Mouse (Mus musculus): Measurements from ENCODE around the gene Arpc5. TPM values are rescaled to one million over a fixed set of nuclear protein-coding genes. Genes with fewer than 3 reads are reported as not detected.

Arpc5 gene
- 31.3 and 71.2 TPM in 2 replicates for polyA plus RNA-seq (2012; rRNA removed)
- polyA plus RNA-seq (2014; fragmentation: Nextera tagmentation; extraction: Ambion mirVana), result 156 and 162 TPM in 2 replicates

DNA sequence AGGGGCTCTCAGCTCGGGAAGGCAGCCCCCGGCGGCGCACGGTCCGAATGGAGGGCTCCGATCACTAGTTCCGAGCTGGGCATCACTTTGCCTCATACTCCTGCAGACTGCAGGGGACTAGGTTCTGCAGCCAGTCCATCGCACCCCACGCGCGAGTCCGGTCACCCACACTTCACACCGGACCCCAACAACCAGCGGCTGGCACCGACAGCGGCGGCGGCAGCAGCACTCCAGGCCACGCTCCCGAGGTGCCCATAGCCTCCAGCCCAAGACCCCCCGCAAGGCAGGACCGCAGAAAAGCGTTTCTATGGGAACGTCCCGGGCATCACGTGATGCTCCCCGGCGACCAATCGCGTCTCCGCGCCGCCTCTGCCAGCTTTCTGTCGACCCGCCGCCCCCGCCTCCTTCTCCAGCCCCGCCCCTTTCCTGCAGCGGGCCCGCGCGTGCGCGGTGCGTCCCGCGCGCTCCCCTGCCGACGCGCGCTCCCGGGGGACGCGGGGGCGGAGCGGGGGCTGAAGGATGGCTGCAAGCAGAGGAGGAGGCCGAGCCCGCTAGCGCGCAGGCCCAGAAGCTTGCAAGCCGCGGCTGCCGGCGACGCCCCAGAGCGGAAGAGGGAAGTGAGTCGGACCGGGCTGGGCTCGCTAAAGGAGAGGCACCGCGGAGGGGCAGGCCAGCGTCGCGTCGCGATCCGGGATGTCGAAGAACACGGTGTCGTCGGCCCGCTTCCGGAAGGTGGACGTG, at the start of gene Arpc5, which contains the start of gene Rgl1:
Gene Arpc5, plus strand, starts transcription at position 511 of the 741 bp plus-strand sequence.
Gene Rgl1, minus strand, starts transcription at position 320 of the 741 bp plus-strand sequence.
- Histone ChIP-seq H3K4me3 (ENCODE audit: insufficient read depth in 1 of 2, low read depth in 2 of 2, low read length in 2 of 2) (peak within 1 kb of the TSS; percentile 73 to 92), H3K4me1 (replicated peaks; ENCODE audit: control insufficient read depth in 2 of 2, insufficient read depth in 2 of 2, low read length in 1 of 2) (no peaks in the 10 kb centered on the region), H3K9me3 (ENCODE audit: control insufficient read depth, low read length) (no peaks in the 10 kb centered on the region), H3K27ac (peak within 1 kb of the TSS; percentile 78), H3K27me3 (ENCODE audit: control insufficient read depth, insufficient read depth, low read length) (peaks cover 16% of the 10 kb centered on the region), H3K4me2 (ENCODE audit: low read depth) (peak within 1 kb of the TSS; percentile 92), H3K36me3 (replicated peaks; ENCODE audit: control insufficient read depth, insufficient read depth, low read depth) (peaks cover 17% of the 10 kb centered on the region), H3K9ac (replicated peaks) (peak within 1 kb of the TSS; percentile 91)
- WGBS (ENCODE audit: insufficient replicate concordance), result under 1% methylated on average over 84 of the region's 86 CpGs
- DNase-seq (ENCODE audit: low read depth in 3 of 3, low spot score in 3 of 3) (peak; percentile 89 to 90 (median 90)), ATAC-seq (ENCODE audit: insufficient read depth) (peak; percentile 96)
- TF ChIP-seq CTCF (IDR thresholded peaks at IDR 0.05; ENCODE audit: low read depth) (no peak), EP300 (IDR thresholded peaks at IDR 0.05; ENCODE audit: low read depth) (no peak)

DNA sequence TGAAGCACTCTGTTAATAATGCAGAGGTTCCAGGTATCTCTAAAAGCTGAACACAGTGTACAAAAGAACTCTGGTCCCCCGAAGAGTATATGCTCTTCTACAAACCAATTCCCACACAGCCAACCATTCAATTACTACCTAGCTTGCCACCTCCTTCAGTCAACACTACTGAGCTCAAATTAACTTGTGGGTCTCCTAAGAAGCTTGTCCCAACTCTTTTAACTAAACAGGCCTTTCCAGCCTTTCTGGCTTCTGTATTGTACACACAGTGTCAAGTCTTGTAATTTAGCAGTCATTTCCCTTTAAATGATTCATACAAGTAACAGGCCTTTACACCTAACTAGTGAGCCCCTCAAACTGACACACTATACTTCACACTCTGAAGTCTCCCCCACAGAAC, 49.0 kb upstream of the Arpc5 start:
- H3K27me3 ChIP-seq (ENCODE audit: control insufficient read depth, insufficient read depth, low read length), result no peaks in the 10 kb centered on the region
- DNase-seq (ENCODE audit: low read depth in 3 of 3, low spot score in 3 of 3), result no peak
- no peak overlapping the region for H3K4me2 ChIP-seq (ENCODE audit: low read depth)
- no peaks in the 10 kb centered on the region for H3K36me3 ChIP-seq (replicated peaks; ENCODE audit: control insufficient read depth, insufficient read depth, low read depth)
- H3K4me1 ChIP-seq (replicated peaks; ENCODE audit: control insufficient read depth in 2 of 2, insufficient read depth in 2 of 2, low read length in 1 of 2), result peaks cover 0 to 3% of the 10 kb centered on the region in 2 experiments; a peak in 2 of 4 replicates
- TF ChIP-seq EP300 (IDR thresholded peaks at IDR 0.05; ENCODE audit: low read depth) (no peak), CTCF (IDR thresholded peaks at IDR 0.05; ENCODE audit: low read depth) (no peak)
- no peak overlapping the region for H3K4me3 ChIP-seq (ENCODE audit: insufficient read depth in 1 of 2, low read depth in 2 of 2, low read length in 2 of 2)
- no peaks in the 10 kb centered on the region for H3K9me3 ChIP-seq (ENCODE audit: control insufficient read depth, low read length)
- H3K9ac ChIP-seq (replicated peaks), result no peak overlapping the region
- WGBS (ENCODE audit: insufficient replicate concordance), result 58% methylated on average over 1 of the region's 1 CpGs
- ATAC-seq (ENCODE audit: insufficient read depth), result no peak
- H3K27ac ChIP-seq, result no peak overlapping the region

DNA sequence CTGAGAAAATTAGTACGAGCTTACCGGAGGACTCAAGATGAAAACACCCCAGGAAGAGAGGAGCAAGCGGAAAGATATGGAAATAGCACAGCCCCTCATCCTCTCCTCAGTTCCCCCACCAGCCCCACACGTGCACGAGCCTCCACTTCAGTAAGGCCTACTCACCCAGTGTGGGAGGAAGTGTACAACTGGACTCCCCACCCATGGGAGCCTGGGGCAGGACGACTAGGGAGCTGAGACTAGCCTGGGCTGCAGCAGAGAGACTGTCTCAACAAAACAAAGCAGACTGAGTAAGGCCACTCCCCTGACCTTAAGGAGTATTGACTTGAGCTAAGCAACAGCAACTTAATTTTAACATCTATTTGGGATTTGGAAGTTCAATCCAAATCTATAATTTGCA, 48.1 kb upstream of the Arpc5 start:
- Histone ChIP-seq H3K27me3 (ENCODE audit: control insufficient read depth, insufficient read depth, low read length) (no peaks in the 10 kb centered on the region), H3K36me3 (replicated peaks; ENCODE audit: control insufficient read depth, insufficient read depth, low read depth) (no peaks in the 10 kb centered on the region), H3K4me2 (ENCODE audit: low read depth) (no peak overlapping the region), H3K4me3 (ENCODE audit: insufficient read depth in 1 of 2, low read depth in 2 of 2, low read length in 2 of 2) (no peak overlapping the region), H3K27ac (no peak overlapping the region), H3K9ac (replicated peaks) (no peak overlapping the region), H3K9me3 (ENCODE audit: control insufficient read depth, low read length) (no peaks in the 10 kb centered on the region), H3K4me1 (replicated peaks; ENCODE audit: control insufficient read depth in 2 of 2, insufficient read depth in 2 of 2, low read length in 1 of 2) (peaks cover 0 to 3% of the 10 kb centered on the region in 2 experiments; a peak in 2 of 4 replicates)
- 33% methylated on average over 6 of the region's 6 CpGs for WGBS (ENCODE audit: insufficient replicate concordance)
- TF ChIP-seq CTCF (IDR thresholded peaks at IDR 0.05; ENCODE audit: low read depth) (no peak), EP300 (IDR thresholded peaks at IDR 0.05; ENCODE audit: low read depth) (no peak)
- DNase-seq (ENCODE audit: low read depth in 3 of 3, low spot score in 3 of 3), result no peak
- no peak for ATAC-seq (ENCODE audit: insufficient read depth)

DNA sequence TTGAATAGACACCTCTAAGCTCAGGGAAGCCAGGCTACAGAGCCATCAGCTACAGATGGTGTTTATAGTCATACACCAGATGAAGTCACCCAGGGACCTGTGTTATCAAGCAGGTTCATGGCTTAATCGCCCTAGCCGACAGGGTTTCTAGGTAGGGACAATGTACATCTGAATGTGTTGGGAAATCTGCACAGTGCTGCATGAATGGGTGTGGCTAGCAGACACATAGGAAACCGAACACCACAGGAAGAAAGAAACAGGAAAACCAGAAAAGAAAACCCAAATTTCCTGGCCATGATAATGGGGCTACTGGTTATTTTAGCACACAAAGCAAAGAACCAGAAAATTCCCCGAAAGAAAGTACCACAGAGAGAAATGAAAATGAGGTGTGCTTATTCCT, 45.4 kb upstream of the Arpc5 start:
- no peak for ATAC-seq (ENCODE audit: insufficient read depth)
- Histone ChIP-seq H3K9me3 (ENCODE audit: control insufficient read depth, low read length) (no peaks in the 10 kb centered on the region), H3K4me1 (replicated peaks; ENCODE audit: control insufficient read depth in 2 of 2, insufficient read depth in 2 of 2, low read length in 1 of 2) (peaks cover 0 to 3% of the 10 kb centered on the region in 2 experiments; a peak in 2 of 4 replicates), H3K4me2 (ENCODE audit: low read depth) (no peak overlapping the region), H3K4me3 (ENCODE audit: insufficient read depth in 1 of 2, low read depth in 2 of 2, low read length in 2 of 2) (no peak overlapping the region), H3K9ac (replicated peaks) (no peak overlapping the region), H3K27me3 (ENCODE audit: control insufficient read depth, insufficient read depth, low read length) (no peaks in the 10 kb centered on the region), H3K27ac (no peak overlapping the region), H3K36me3 (replicated peaks; ENCODE audit: control insufficient read depth, insufficient read depth, low read depth) (no peaks in the 10 kb centered on the region)
- TF ChIP-seq CTCF (IDR thresholded peaks at IDR 0.05; ENCODE audit: low read depth) (no peak), EP300 (IDR thresholded peaks at IDR 0.05; ENCODE audit: low read depth) (no peak)
- DNase-seq (ENCODE audit: low read depth in 3 of 3, low spot score in 3 of 3), result no peak
- WGBS (ENCODE audit: insufficient replicate concordance), result 12% methylated on average over 4 of the region's 4 CpGs

DNA sequence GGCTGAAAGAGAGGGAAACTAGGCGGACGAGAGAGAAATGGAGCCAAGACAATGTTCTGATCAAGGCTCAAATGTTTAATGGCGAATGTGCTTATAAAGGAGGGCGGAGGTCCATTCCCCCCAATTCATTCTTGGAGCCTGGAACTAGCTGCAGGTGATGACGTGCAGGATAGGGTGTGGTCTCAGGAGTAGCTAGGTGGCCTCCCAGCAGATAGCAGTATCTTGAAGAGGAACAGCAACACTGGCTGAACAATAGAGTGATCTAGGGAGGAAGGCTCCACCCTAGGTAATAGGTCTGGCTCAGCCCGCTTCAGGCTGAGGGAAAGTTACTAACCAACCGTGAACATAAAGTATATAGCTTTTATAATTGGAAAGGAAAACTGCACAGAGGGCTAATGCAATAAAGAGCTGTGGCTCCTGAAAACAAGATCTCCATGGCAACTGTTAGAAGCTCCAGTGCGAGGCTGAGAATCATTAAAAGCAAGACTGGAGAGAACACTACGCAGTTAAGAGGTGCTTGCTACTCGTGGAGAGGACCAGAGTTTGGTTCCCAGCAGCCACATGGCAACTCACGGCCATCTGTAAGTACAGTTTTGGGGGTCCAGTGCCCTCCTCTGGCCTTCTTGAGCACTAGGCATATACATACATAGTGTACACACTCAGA, 44.7 kb upstream of the Arpc5 start:
- Histone ChIP-seq H3K27me3 (ENCODE audit: control insufficient read depth, insufficient read depth, low read length) (no peaks in the 10 kb centered on the region), H3K9me3 (ENCODE audit: control insufficient read depth, low read length) (no peaks in the 10 kb centered on the region), H3K4me2 (ENCODE audit: low read depth) (no peak overlapping the region), H3K4me1 (replicated peaks; ENCODE audit: control insufficient read depth in 2 of 2, insufficient read depth in 2 of 2, low read length in 1 of 2) (peaks cover 0 to 3% of the 10 kb centered on the region in 2 experiments; a peak in 2 of 4 replicates), H3K27ac (no peak overlapping the region), H3K36me3 (replicated peaks; ENCODE audit: control insufficient read depth, insufficient read depth, low read depth) (no peaks in the 10 kb centered on the region), H3K9ac (replicated peaks) (no peak overlapping the region), H3K4me3 (ENCODE audit: insufficient read depth in 1 of 2, low read depth in 2 of 2, low read length in 2 of 2) (no peak overlapping the region)
- no peak for DNase-seq (ENCODE audit: low read depth in 3 of 3, low spot score in 3 of 3)
- no peak for ATAC-seq (ENCODE audit: insufficient read depth)
- TF ChIP-seq CTCF (IDR thresholded peaks at IDR 0.05; ENCODE audit: low read depth), result no peak
- TF ChIP-seq EP300 (IDR thresholded peaks at IDR 0.05; ENCODE audit: low read depth), result no peak
- WGBS (ENCODE audit: insufficient replicate concordance), result 58% methylated on average over 11 of the region's 11 CpGs

All from liver, embryonic 14.5 days (tissue).